Comparison of ENCODE assay signal across 8 mouse cellular contexts in genomic region chr1:134059739-134060695, GRCm38 (mm10). TPM values are rescaled to one million over a fixed set of nuclear protein-coding genes. Genes with fewer than 3 reads are reported as not detected.
DNase-seq lines count a peak whose midpoint lies in the region; ATAC-seq lines count a peak whose summit lies in the region.

No protein-coding gene starts in this region.

- H3K36me3 ChIP-seq in forebrain, embryonic 12.5 days (replicated peaks) = no peaks in the 10 kb centered on the region
- H3K36me3 ChIP-seq in liver, embryonic 11.5 days (ENCODE audit: control insufficient read depth, insufficient read depth, low read length) = no peaks in the 10 kb centered on the region
- H3K36me3 ChIP-seq in stomach, embryonic 14.5 days (ENCODE audit: control insufficient read depth, insufficient read depth, low read length) = no peaks in the 10 kb centered on the region

- no peaks in the 10 kb centered on the region for H3K9me3 ChIP-seq in forebrain, embryonic 12.5 days
- H3K9me3 ChIP-seq in liver, embryonic 11.5 days (ENCODE audit: control insufficient read depth, low read length) = no peaks in the 10 kb centered on the region
- no peaks in the 10 kb centered on the region for H3K9me3 ChIP-seq in stomach, embryonic 14.5 days (ENCODE audit: control insufficient read depth, low read depth, low read length)

- WGBS in forebrain, embryonic 12.5 days = 72% methylated on average over 16 of the region's 16 CpGs
- WGBS in liver, embryonic 11.5 days = 66% methylated on average over 16 of the region's 16 CpGs
- WGBS in stomach, embryonic 14.5 days = 67% methylated on average over 16 of the region's 16 CpGs

- peak overlapping the region; percentile 65 for H3K4me2 ChIP-seq in forebrain, embryonic 12.5 days
- H3K4me2 ChIP-seq in liver, embryonic 11.5 days = peak overlapping the region; percentile 79
- peak overlapping the region; percentile 67 for H3K4me2 ChIP-seq in stomach, embryonic 14.5 days (replicated peaks; ENCODE audit: low read depth, low read length)

- H3K27me3 ChIP-seq in forebrain, embryonic 12.5 days = no peaks in the 10 kb centered on the region
- peaks cover 12% of the 10 kb centered on the region for H3K27me3 ChIP-seq in liver, embryonic 11.5 days (replicated peaks; ENCODE audit: control insufficient read depth, insufficient read depth, low read length)
- H3K27me3 ChIP-seq in stomach, embryonic 14.5 days (ENCODE audit: control insufficient read depth, insufficient read depth, low read length) = no peaks in the 10 kb centered on the region

- H3K4me3 ChIP-seq in forebrain, embryonic 12.5 days (replicated peaks) = peak overlapping the region; percentile 31
- H3K4me3 ChIP-seq in liver, embryonic 11.5 days (ENCODE audit: low read depth, low read length) = peak overlapping the region; percentile 42
- H3K4me3 ChIP-seq in stomach, embryonic 14.5 days (ENCODE audit: low read depth, low read length) = peak overlapping the region; percentile 19; the same call in 1 of the 2 replicates

- peak; percentile 45 to 53 for DNase-seq in cerebellum, adult 18-20 months
- DNase-seq in cerebellum, adult 8-10 months = no peak
- peak; percentile 90 for DNase-seq in A20 (ENCODE audit: low read depth, low spot score)
- DNase-seq in liver, embryonic 11.5 days (ENCODE audit: low spot score) = no peak
- no peak for DNase-seq in urinary bladder, postnatal 36 days (ENCODE audit: low spot score in 2 of 2)
- no peak for DNase-seq in frontal cortex, postnatal 14 days (ENCODE audit: low spot score in 2 of 2)

- peak overlapping the region; percentile 40; the same call in 1 of the 2 replicates for H3K9ac ChIP-seq in forebrain, embryonic 12.5 days
- H3K9ac ChIP-seq in liver, embryonic 11.5 days (ENCODE audit: low read depth, low read length) = peak overlapping the region; percentile 50; the same call in 1 of the 2 replicates
- no peak overlapping the region for H3K9ac ChIP-seq in stomach, embryonic 14.5 days (replicated peaks; ENCODE audit: low read depth, low read length)

- peak overlapping the region; percentile 97 for H3K27ac ChIP-seq in forebrain, embryonic 12.5 days
- H3K27ac ChIP-seq in liver, embryonic 11.5 days (ENCODE audit: low read depth, low read length) = peak overlapping the region; percentile 88; the same call in 1 of the 2 replicates
- H3K27ac ChIP-seq in stomach, embryonic 14.5 days (ENCODE audit: low read length) = peak overlapping the region; percentile 98; the same call in 1 of the 2 replicates

- peaks cover 68% of the 10 kb centered on the region for H3K4me1 ChIP-seq in forebrain, embryonic 12.5 days
- H3K4me1 ChIP-seq in liver, embryonic 11.5 days (replicated peaks; ENCODE audit: control insufficient read depth, insufficient read depth, low read length) = peaks cover 57% of the 10 kb centered on the region
- peaks cover 59% of the 10 kb centered on the region for H3K4me1 ChIP-seq in stomach, embryonic 14.5 days (ENCODE audit: control insufficient read depth, insufficient read depth, low read length)

- no peak for ATAC-seq in forebrain, embryonic 12.5 days (ENCODE audit: low FRiP score)
- ATAC-seq in liver, embryonic 11.5 days (replicated peaks; ENCODE audit: low FRiP score) = no peak
- no peak for ATAC-seq in stomach, embryonic 14.5 days (ENCODE audit: insufficient number of reproducible peaks, insufficient read depth, low FRiP score, low read depth)

RNA-seq across cellular contexts. Expression of gene Btg2, which starts 18.9 kb away (rescaled TPM):
- polyA plus RNA-seq in forebrain, embryonic 12.5 days (2016; fragmentation: Nextera tagmentation; extraction: Ambion mirVana) = 128 and 135 TPM in 2 replicates
- polyA plus RNA-seq in liver, embryonic 11.5 days (2014; fragmentation: Nextera tagmentation; extraction: Ambion mirVana) = 38.6 and 39.9 TPM in 2 replicates
- polyA plus RNA-seq in stomach, embryonic 14.5 days (2014; fragmentation: Nextera tagmentation; extraction: Ambion mirVana) = 55.5 and 61.4 TPM in 2 replicates

RNA-seq across cellular contexts. Expression of gene Fmod, which starts 23.0 kb away (rescaled TPM):
- 2.2 and 3.3 TPM in 2 replicates for polyA plus RNA-seq in forebrain, embryonic 12.5 days (2016; fragmentation: Nextera tagmentation; extraction: Ambion mirVana)
- 2.7 and 3.9 TPM in 2 replicates for polyA plus RNA-seq in liver, embryonic 11.5 days (2014; fragmentation: Nextera tagmentation; extraction: Ambion mirVana)
- 7.2 and 7.6 TPM in 2 replicates for polyA plus RNA-seq in stomach, embryonic 14.5 days (2014; fragmentation: Nextera tagmentation; extraction: Ambion mirVana)

RNA-seq across cellular contexts. Expression of gene Chit1, which starts 51.0 kb away (rescaled TPM):
- not detected in 2 replicates for polyA plus RNA-seq in forebrain, embryonic 12.5 days (2016; fragmentation: Nextera tagmentation; extraction: Ambion mirVana)
- not detected in 2 replicates for polyA plus RNA-seq in liver, embryonic 11.5 days (2014; fragmentation: Nextera tagmentation; extraction: Ambion mirVana)
- not detected in 2 replicates for polyA plus RNA-seq in stomach, embryonic 14.5 days (2014; fragmentation: Nextera tagmentation; extraction: Ambion mirVana)

Comparison
In these comparisons a context has a peak if more than half of its experiments do, and no peak if none do; other contexts are left out.
1. DNase-seq: peak in cerebellum, adult 18-20 months (2 of 2) and A20 (single experiment); none in cerebellum, adult 8-10 months (single experiment), liver, embryonic 11.5 days (single experiment), urinary bladder, postnatal 36 days (0 of 2) and frontal cortex, postnatal 14 days (0 of 2).
2. Peak in every context shown above with its lines, with median percentiles within 50 percentile points of each other: H3K27ac ChIP-seq, H3K4me2 ChIP-seq and H3K4me3 ChIP-seq.